Mouse (Mus musculus) limb, embryonic 14.5 days (tissue): Measurements from ENCODE around the gene Ifitm1. TPM values are rescaled to one million over a fixed set of nuclear protein-coding genes. Genes with fewer than 3 reads are reported as not detected.

Experiments
- ATAC-seq: fragments of 200-750 bp; cut with Nextera tagmentation; 2 replicates; pipeline ENCODE4 v1.8.0; 2017; ENCODE audit warnings: low read depth, moderate number of reproducible peaks, moderate TSS enrichment; ENCODE audit not compliant: low FRiP score
- DNase-seq: peaks from one replicate; pipeline ENCODE4 v3.0.0-alpha.2; 2015; ENCODE audit warnings: low spot score
- H3K27ac ChIP-seq: fragments of 300-500 bp; sonication (generic); replicated peaks from 2 replicates; pipeline ENCODE4 v1.5.1; 2014; ENCODE audit warnings: low read depth, mild to moderate bottlenecking, low read length, moderate library complexity, mixed read lengths
- H3K27me3 ChIP-seq: fragments of 300-500 bp; sonication (generic); 2 replicates; pipeline ENCODE4 v1.6.1; 2014; ENCODE audit warnings: low read length, mixed read lengths; ENCODE audit not compliant: control insufficient read depth, insufficient read depth
- H3K36me3 ChIP-seq: fragments of 300-500 bp; sonication (generic); 2 replicates; pipeline ENCODE4 v1.6.1; 2014; ENCODE audit warnings: mild to moderate bottlenecking, low read length, moderate library complexity, mixed read lengths; ENCODE audit not compliant: control insufficient read depth, insufficient read depth
- H3K4me1 ChIP-seq: fragments of 300-500 bp; sonication (generic); 2 replicates; pipeline ENCODE4 v1.6.1; 2014; ENCODE audit warnings: antibody characterized with exemption, low read length, mixed read lengths; ENCODE audit not compliant: control insufficient read depth, insufficient read depth
- H3K4me2 ChIP-seq: fragments of 300-500 bp; sonication (generic); replicated peaks from 2 replicates; pipeline ENCODE4 v1.6.1; 2014; ENCODE audit warnings: low read depth, mild to moderate bottlenecking, low read length, moderate library complexity; ENCODE audit not compliant: severe bottlenecking
- H3K4me3 ChIP-seq: fragments of 300-500 bp; sonication (generic); replicated peaks from 2 replicates; pipeline ENCODE4 v1.5.1; 2014; ENCODE audit warnings: low read length
- H3K9ac ChIP-seq: fragments of 300-500 bp; sonication (generic); 2 replicates; pipeline ENCODE4 v1.6.1; 2014; ENCODE audit warnings: mild to moderate bottlenecking, low read depth, low read length, moderate library complexity; ENCODE audit not compliant: severe bottlenecking
- H3K9me3 ChIP-seq: fragments of 300-500 bp; sonication (generic); 2 replicates; pipeline ENCODE4 v1.6.1; 2016; ENCODE audit warnings: low read length; ENCODE audit not compliant: control insufficient read depth
- POLR2A ChIP-seq: fragments of 200-500 bp; IDR thresholded peaks from 2 replicates; pipeline ENCODE4 v1.8.0; 2012; ENCODE audit warnings: inconsistent platforms, mild to moderate bottlenecking, moderate library complexity, borderline replicate concordance; ENCODE audit not compliant: insufficient read depth, insufficient read length; ENCODE audit errors: extremely low read depth
- WGBS: fragments of 180-500 bp; shearing (Covaris S2); extraction: QIAGEN DNeasy Blood & Tissue Kit; methylation state at CpG from one replicate; pipeline ENCODE4 v1.1.7; 2014; 5-methylcytosine and 5-hydroxymethylcytosine counted together
- polyA plus RNA-seq, 2 experiments: library from polyadenylated mRNA; depleted of rRNA in 1 of 2; stranded (reverse) in 1 of 2; unstranded in 1 of 2; fragments of >200 nt; fragmentation: Nextera tagmentation in 1 of 2; extraction: Ambion mirVana in 1 of 2; gene quantifications; 2 replicates each; pipeline versions ENCODE4 v1.2.1 to v1.2.3; 2012 to 2014

Ifitm1 gene
- polyA plus RNA-seq, 2 experiments: 55.4 to 68.1 TPM

DNA sequence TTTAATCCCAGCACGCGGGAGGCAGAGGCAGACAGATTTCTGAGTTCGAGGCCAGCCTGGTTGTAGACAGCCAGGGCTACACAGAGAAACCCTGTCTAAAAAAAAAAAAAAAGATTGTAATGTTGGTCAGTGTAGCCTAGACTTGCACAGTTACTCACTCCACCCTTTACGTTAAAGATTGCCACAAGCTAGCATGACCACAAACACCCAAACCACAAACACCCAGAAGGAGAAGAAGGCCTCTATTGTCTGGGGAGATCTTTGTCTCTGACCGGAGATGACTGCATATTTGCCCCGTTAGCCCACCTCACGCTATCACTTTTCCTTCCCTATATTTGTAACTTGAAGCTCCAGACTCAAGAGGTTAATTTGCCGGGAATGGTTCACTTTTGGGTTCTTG lies 14.7 kb downstream of the Ifitm1 start:
- no peak for TF ChIP-seq POLR2A
- Histone ChIP-seq H3K9ac (no peak overlapping the region), H3K4me1 (no peaks in the 10 kb centered on the region), H3K27me3 (no peaks in the 10 kb centered on the region), H3K4me2 (no peak overlapping the region), H3K4me3 (no peak overlapping the region), H3K27ac (no peak overlapping the region), H3K9me3 (no peaks in the 10 kb centered on the region), H3K36me3 (no peaks in the 10 kb centered on the region)
- DNase-seq (no peak), ATAC-seq (no peak)
- WGBS: 95% methylated on average over 8 of the region's 8 CpGs

GRCm38 (mm10) chr7:140982971-140983370 lies 15.9 kb downstream of the Ifitm1 start:
- Histone ChIP-seq H3K9me3 (no peaks in the 10 kb centered on the region), H3K36me3 (no peaks in the 10 kb centered on the region), H3K4me2 (no peak overlapping the region), H3K9ac (no peak overlapping the region), H3K27ac (no peak overlapping the region), H3K4me1 (no peaks in the 10 kb centered on the region), H3K27me3 (no peaks in the 10 kb centered on the region), H3K4me3 (no peak overlapping the region)
- ATAC-seq: no peak
- 93% methylated on average over 7 of the region's 7 CpGs for WGBS
- no peak for DNase-seq
- no peak for TF ChIP-seq POLR2A

- Histone ChIP-seq H3K4me2 (no peak overlapping the region), H3K9ac (no peak overlapping the region), H3K4me3 (no peak overlapping the region), H3K9me3 (no peaks in the 10 kb centered on the region), H3K27me3 (no peaks in the 10 kb centered on the region), H3K27ac (no peak overlapping the region), H3K36me3 (no peaks in the 10 kb centered on the region), H3K4me1 (peaks cover 8% of the 10 kb centered on the region)
- WGBS: 80% methylated on average over 17 of the region's 17 CpGs
- DNase-seq (no peak), ATAC-seq (no peak)
- no peak for TF ChIP-seq POLR2A
These were observed 20.4 kb downstream of the Ifitm1 start for GRCm38 (mm10) chr7:140987182-140988138.

DNA sequence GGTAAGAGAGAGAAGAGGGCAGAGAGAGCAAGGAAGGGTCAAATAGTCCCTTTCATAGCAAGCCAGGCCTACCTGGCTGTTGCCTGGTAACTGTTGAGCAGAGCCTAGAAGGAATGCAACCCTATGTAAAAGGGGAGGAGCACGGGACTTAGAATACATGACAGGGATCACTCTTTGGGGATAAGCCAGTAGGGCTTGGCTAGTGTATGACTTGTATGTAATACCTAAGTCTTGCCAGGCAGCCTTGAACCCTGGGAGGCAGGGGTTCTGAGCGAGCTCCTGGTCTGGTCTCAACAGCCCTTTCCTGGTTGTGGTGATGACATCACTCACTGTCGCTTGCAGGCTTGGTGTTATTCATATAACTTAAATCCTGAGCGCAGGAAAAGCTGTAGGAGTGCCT lies 22.0 kb downstream of the Ifitm1 start:
- ATAC-seq: no peak

GRCm38 (mm10) chr7:140990185-140990584 lies 23.2 kb downstream of the Ifitm1 start:
- Histone ChIP-seq H3K4me3 (no peak overlapping the region), H3K27ac (no peak overlapping the region), H3K9me3 (no peaks in the 10 kb centered on the region), H3K9ac (no peak overlapping the region), H3K4me1 (peaks cover 8% of the 10 kb centered on the region), H3K4me2 (no peak overlapping the region), H3K36me3 (no peaks in the 10 kb centered on the region), H3K27me3 (no peaks in the 10 kb centered on the region)
- 60% methylated on average over 6 of the region's 6 CpGs for WGBS
- DNase-seq (no peak), ATAC-seq (no peak)
- TF ChIP-seq POLR2A: no peak

More for the DNA sequence above, 22.0 kb downstream of the Ifitm1 start:
- Histone ChIP-seq H3K27ac (no peak overlapping the region), H3K4me3 (no peak overlapping the region), H3K36me3 (no peaks in the 10 kb centered on the region), H3K9me3 (no peaks in the 10 kb centered on the region), H3K9ac (no peak overlapping the region), H3K4me1 (peaks cover 8% of the 10 kb centered on the region), H3K4me2 (no peak overlapping the region), H3K27me3 (no peaks in the 10 kb centered on the region)
- WGBS: 79% methylated on average over 4 of the region's 4 CpGs
- no peak for DNase-seq
- no peak for TF ChIP-seq POLR2A
